ENCODE assay signal across 25 mouse cellular contexts in the genomic region with DNA sequence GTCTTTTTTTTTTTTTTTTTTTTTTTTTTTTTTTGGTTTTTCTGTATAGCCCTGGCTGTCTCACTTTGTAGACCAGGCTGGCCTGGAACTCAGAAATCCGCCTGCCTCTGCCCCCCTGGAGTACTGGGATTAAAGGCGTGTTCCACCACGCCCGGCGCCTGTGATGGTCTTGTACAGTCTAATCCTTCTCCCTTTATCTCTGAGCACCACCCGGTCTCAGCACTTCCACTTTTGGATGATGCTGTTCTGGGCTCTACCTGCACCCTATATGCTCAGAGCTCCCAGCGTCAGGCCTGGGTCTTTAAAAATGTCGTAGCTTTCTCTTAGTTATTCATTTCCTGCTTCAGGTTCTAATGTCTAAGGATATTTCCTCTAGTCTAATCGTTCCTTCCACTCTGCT. TPM values are rescaled to one million over a fixed set of nuclear protein-coding genes. Genes with fewer than 3 reads are reported as not detected.
DNase-seq lines count a peak whose midpoint lies in the region; ATAC-seq and TF ChIP-seq lines count a peak whose summit lies in the region.
"Had no signal": no experiment of that assay in that cellular context is flagged by ENCODE, and none has a peak within 500 bp of the region (broad histone marks: within the 10 kb centered on the region; RNA-seq: fewer than 3 reads in every experiment).

No protein-coding gene starts in this region.

- no peak for TF ChIP-seq POLR2A in kidney, adult 2 months (IDR thresholded peaks at IDR 0.05; ENCODE audit: low read depth, low read length)

- TF ChIP-seq CTCF in stomach, postnatal 0 days (IDR thresholded peaks at IDR 0.05; ENCODE audit: low read depth), result no peak
- TF ChIP-seq CTCF in liver, embryonic 14.5 days (IDR thresholded peaks at IDR 0.05; ENCODE audit: low read depth), result no peak
- TF ChIP-seq CTCF in kidney, adult 2 months (conservative IDR thresholded peaks at IDR 0.05; ENCODE audit: insufficient read depth, insufficient read length, low read depth, low read length), result no peak

- no peak overlapping the region for H3K4me3 ChIP-seq in stomach, embryonic 15.5 days (replicated peaks)
- H3K4me3 ChIP-seq in stomach, postnatal 0 days (ENCODE audit: low read depth, low read length), result no peak overlapping the region
- peak overlapping the region in 1 of 2 experiments; percentile 16; a peak in 1 of 4 replicates for H3K4me3 ChIP-seq in liver, embryonic 14.5 days (ENCODE audit: insufficient read depth in 1 of 2, low read depth in 2 of 2, low read length in 2 of 2)
- no peak overlapping the region for H3K4me3 ChIP-seq in kidney, adult 2 months (ENCODE audit: insufficient read depth, low read depth, low read length)
- H3K4me3 ChIP-seq: forebrain, embryonic 13.5 days; hindbrain, embryonic 15.5 days; left cerebral cortex, adult 2 months; limb, embryonic 10.5 days; midbrain, embryonic 12.5 days; neural tube, embryonic 12.5 days had no signal

- no peak for DNase-seq in stomach, postnatal 0 days (ENCODE audit: low spot score)
- DNase-seq in liver, embryonic 14.5 days (ENCODE audit: low read depth in 3 of 3, low spot score in 3 of 3), result peak; percentile 74 to 85 (median 79)
- DNase-seq in kidney, adult 8-10 months, result no peak
- DNase-seq in kidney, adult 2 months, result no peak
- DNase-seq in lung, adult 18-20 months, result no peak
- DNase-seq: adrenal gland, postnatal 10 days; cerebellum, adult 11-12 months; cerebellum, postnatal 14 days; embryo, embryonic 11 days; heart, postnatal 4 days; kidney, adult 11 months; kidney, postnatal 25 days; lung, adult 2 months; lung, postnatal 36 days; thymus, adult 2 months had no signal

- peak; percentile 74; the same call in 1 of the 2 replicates for ATAC-seq in stomach, embryonic 15.5 days (ENCODE audit: insufficient read depth, low FRiP score, low read depth)
- no peak for ATAC-seq in stomach, postnatal 0 days (ENCODE audit: low FRiP score, low TSS enrichment)
- ATAC-seq in erythroblast, adult 5-6 weeks (replicated peaks; ENCODE audit: low FRiP score, poor library complexity, severe bottlenecking), result peak; percentile 85
- ATAC-seq in liver, embryonic 14.5 days (ENCODE audit: insufficient read depth), result peak; percentile 92
- ATAC-seq: activated CD4-positive, CD25-positive, alpha-beta regulatory T cell, adult 4 months; forebrain, embryonic 13.5 days; Patski had no signal

- H3K4me1 ChIP-seq in stomach, embryonic 15.5 days, result peaks cover 3% of the 10 kb centered on the region; the same call in 1 of the 2 replicates
- H3K4me1 ChIP-seq in stomach, postnatal 0 days (replicated peaks; ENCODE audit: control insufficient read depth, insufficient read depth), result peaks cover 2% of the 10 kb centered on the region; the same call in 1 of the 2 replicates
- H3K4me1 ChIP-seq in liver, embryonic 14.5 days (replicated peaks; ENCODE audit: control insufficient read depth in 2 of 2, insufficient read depth in 2 of 2, low read length in 1 of 2), result peaks cover 33 to 37% of the 10 kb centered on the region in 2 experiments
- no peaks in the 10 kb centered on the region for H3K4me1 ChIP-seq in kidney, adult 2 months (ENCODE audit: control insufficient read depth, insufficient read depth, low read length)
- H3K4me1 ChIP-seq: neural tube, embryonic 12.5 days had no signal

- 92% methylated on average over 9 of the region's 9 CpGs for WGBS in stomach, embryonic 15.5 days
- WGBS in stomach, postnatal 0 days, result 95% methylated on average over 9 of the region's 9 CpGs
- WGBS in liver, embryonic 14.5 days (ENCODE audit: insufficient replicate concordance), result 13% methylated on average over 9 of the region's 9 CpGs
- 93% methylated on average over 9 of the region's 9 CpGs for WGBS in kidney, adult 2 months

- no peak overlapping the region for H3K4me2 ChIP-seq in stomach, embryonic 15.5 days
- no peak overlapping the region for H3K4me2 ChIP-seq in stomach, postnatal 0 days (replicated peaks; ENCODE audit: low read depth)
- peak overlapping the region; percentile 50 for H3K4me2 ChIP-seq in liver, embryonic 14.5 days (ENCODE audit: low read depth)
- H3K4me2 ChIP-seq: forebrain, embryonic 13.5 days; hindbrain, embryonic 15.5 days; midbrain, embryonic 12.5 days; neural tube, embryonic 12.5 days had no signal

- TF ChIP-seq EP300 in stomach, postnatal 0 days (optimal IDR thresholded peaks at IDR 0.05), result no peak
- TF ChIP-seq EP300 in liver, embryonic 14.5 days (IDR thresholded peaks at IDR 0.05; ENCODE audit: low read depth), result peak; percentile 77

- H3K9me3 ChIP-seq in stomach, embryonic 15.5 days, result no peaks in the 10 kb centered on the region
- H3K9me3 ChIP-seq in stomach, postnatal 0 days (ENCODE audit: control insufficient read depth, low read length), result no peaks in the 10 kb centered on the region
- no peaks in the 10 kb centered on the region for H3K9me3 ChIP-seq in liver, embryonic 14.5 days (ENCODE audit: control insufficient read depth, low read length)
- H3K9me3 ChIP-seq: forebrain, embryonic 13.5 days; hindbrain, embryonic 15.5 days; limb, embryonic 10.5 days; midbrain, embryonic 12.5 days; neural tube, embryonic 12.5 days had no signal

- no peak overlapping the region for H3K9ac ChIP-seq in stomach, embryonic 15.5 days
- no peak overlapping the region for H3K9ac ChIP-seq in stomach, postnatal 0 days (ENCODE audit: low read length)
- H3K9ac ChIP-seq in liver, embryonic 14.5 days (replicated peaks), result peak overlapping the region; percentile 16; the same call in 1 of the 2 replicates
- H3K9ac ChIP-seq: forebrain, embryonic 13.5 days; hindbrain, embryonic 15.5 days; midbrain, embryonic 12.5 days; neural tube, embryonic 12.5 days had no signal

- no peaks in the 10 kb centered on the region for H3K27me3 ChIP-seq in stomach, embryonic 15.5 days (replicated peaks)
- H3K27me3 ChIP-seq in stomach, postnatal 0 days (ENCODE audit: control insufficient read depth, insufficient read depth, low read length), result no peaks in the 10 kb centered on the region
- no peaks in the 10 kb centered on the region for H3K27me3 ChIP-seq in liver, embryonic 14.5 days (ENCODE audit: control insufficient read depth, insufficient read depth, low read length)
- no peaks in the 10 kb centered on the region for H3K27me3 ChIP-seq in kidney, adult 2 months (replicated peaks; ENCODE audit: control insufficient read depth, insufficient read depth, low read length)
- H3K27me3 ChIP-seq: forebrain, embryonic 13.5 days; hindbrain, embryonic 15.5 days; midbrain, embryonic 12.5 days; neural tube, embryonic 12.5 days; Patski had no signal

- H3K36me3 ChIP-seq in stomach, embryonic 15.5 days, result 0 out of 2 replicates have a peak, but pooled peaks cover 7% of the 10 kb centered on the region
- H3K36me3 ChIP-seq in stomach, postnatal 0 days (ENCODE audit: control insufficient read depth, insufficient read depth, low read length), result no peaks in the 10 kb centered on the region
- peaks cover 8% of the 10 kb centered on the region for H3K36me3 ChIP-seq in liver, embryonic 14.5 days (replicated peaks; ENCODE audit: control insufficient read depth, insufficient read depth, low read depth)
- no peaks in the 10 kb centered on the region; the same call in 1 of the 2 replicates for H3K36me3 ChIP-seq in kidney, adult 2 months (ENCODE audit: control insufficient read depth, insufficient read depth, low read length)
- H3K36me3 ChIP-seq: hindbrain, embryonic 15.5 days; midbrain, embryonic 12.5 days had no signal

- H3K27ac ChIP-seq in stomach, embryonic 15.5 days, result no peak overlapping the region
- H3K27ac ChIP-seq in stomach, postnatal 0 days (replicated peaks), result no peak overlapping the region
- H3K27ac ChIP-seq in liver, embryonic 14.5 days, result peak overlapping the region; percentile 71
- H3K27ac ChIP-seq in kidney, adult 2 months (ENCODE audit: insufficient read depth, low read depth, low read length), result no peak overlapping the region
- H3K27ac ChIP-seq: forebrain, embryonic 13.5 days; hindbrain, embryonic 15.5 days; left cerebral cortex, adult 2 months; limb, embryonic 10.5 days; midbrain, embryonic 12.5 days; neural tube, embryonic 12.5 days had no signal

RNA-seq across cellular contexts. Expression of a gene that starts 30.7 kb away (rescaled TPM):
- 43.8 and 48.4 TPM in 2 replicates for polyA plus RNA-seq in stomach, embryonic 15.5 days (2015; fragmentation: Nextera tagmentation; extraction: Ambion mirVana)
- polyA plus RNA-seq in stomach, postnatal 0 days (2015; fragmentation: Nextera tagmentation; extraction: Ambion mirVana), result 44.2 and 47.6 TPM in 2 replicates
- total RNA-seq in erythroblast, adult 5-6 weeks (2015; ENCODE audit: low replicate concordance), result 59.2 and 64.6 TPM in 2 replicates
- total RNA-seq in erythroblast, adult 5-6 weeks (2017; ENCODE audit: low replicate concordance), result 52.6 and 67.6 TPM in 2 replicates
- 30.0 and 35.5 TPM in 2 replicates for polyA plus RNA-seq in liver, embryonic 14.5 days (2012; rRNA removed)
- polyA plus RNA-seq in liver, embryonic 14.5 days (2014; fragmentation: Nextera tagmentation; extraction: Ambion mirVana), result 26.7 and 34.5 TPM in 2 replicates
- 28.5 and 33.0 TPM in 2 replicates for polyA plus RNA-seq in kidney, adult 2 months (2012; rRNA removed)

Comparison
In these comparisons a context has a peak if more than half of its experiments do, and no peak if none do; other contexts are left out.
1. DNase-seq: peak in liver, embryonic 14.5 days (3 of 3); none in stomach, postnatal 0 days (single experiment), kidney, adult 8-10 months (0 of 2), kidney, adult 2 months (single experiment) and lung, adult 18-20 months (0 of 2).